Mouse (Mus musculus) intestine, embryonic 14.5 days (tissue): ENCODE data around the gene Daam1. TPM values are rescaled to one million over a fixed set of nuclear protein-coding genes. Genes with fewer than 3 reads are reported as not detected.

ENCODE experiments used
- ATAC-seq: fragments of 200-750 bp; cut with Nextera tagmentation; replicated peaks from 2 replicates; pipeline ENCODE4 v1.8.0; 2017; ENCODE audit warnings: low read depth, moderate number of reproducible peaks, moderate TSS enrichment, moderate library complexity; ENCODE audit not compliant: low FRiP score, low TSS enrichment
- DNase-seq: peaks from one replicate; pipeline ENCODE4 v3.0.0-alpha.2; 2018; ENCODE audit warnings: low spot score
- H3K27ac ChIP-seq: fragments of 300-500 bp; sonication (generic); 2 replicates; pipeline ENCODE4 v1.5.1; 2014; ENCODE audit warnings: low read depth, mild to moderate bottlenecking, control low read depth
- H3K27me3 ChIP-seq: fragments of 300-500 bp; sonication (generic); replicated peaks from 2 replicates; pipeline ENCODE4 v1.6.1; 2014; ENCODE audit warnings: low read length, control low read depth; ENCODE audit not compliant: control insufficient read depth, insufficient read depth
- H3K36me3 ChIP-seq: fragments of 300-500 bp; sonication (generic); 2 replicates; pipeline ENCODE4 v1.6.1; 2014; ENCODE audit warnings: low read length, control low read depth; ENCODE audit not compliant: control insufficient read depth, insufficient read depth
- H3K4me1 ChIP-seq: fragments of 300-500 bp; sonication (generic); replicated peaks from 2 replicates; pipeline ENCODE4 v1.6.1; 2014; ENCODE audit warnings: low read length, control low read depth, mixed read lengths; ENCODE audit not compliant: control insufficient read depth, insufficient read depth
- H3K4me2 ChIP-seq: fragments of 300-500 bp; sonication (generic); 2 replicates; pipeline ENCODE4 v1.6.1; 2014; ENCODE audit warnings: low read length
- H3K4me3 ChIP-seq: fragments of 300-500 bp; sonication (generic); 2 replicates; pipeline ENCODE4 v1.5.1; 2014; ENCODE audit warnings: low read depth, low read length, control low read depth, mixed read lengths
- H3K9ac ChIP-seq: fragments of 300-500 bp; sonication (generic); 2 replicates; pipeline ENCODE4 v1.6.1; 2014; ENCODE audit warnings: mild to moderate bottlenecking, low read length
- H3K9me3 ChIP-seq: fragments of 300-500 bp; sonication (generic); 2 replicates; pipeline ENCODE4 v1.6.1; 2016; ENCODE audit warnings: low read length, control low read depth; ENCODE audit not compliant: control insufficient read depth
- WGBS: fragments of 180-500 bp; shearing (Covaris S2); extraction: QIAGEN DNeasy Blood & Tissue Kit; methylation state at CpG from one replicate; pipeline ENCODE4 v1.1.7; 2014; 5-methylcytosine and 5-hydroxymethylcytosine counted together
- polyA plus RNA-seq: library from polyadenylated mRNA; unstranded; fragments of >200 nt; fragmentation: Nextera tagmentation; extraction: Ambion mirVana; gene quantifications from 2 replicates; pipeline ENCODE4 v1.2.1, GENCODE M21; 2014

Gene Daam1
- polyA plus RNA-seq, 1 experiment from 2014 or later: 15.6 TPM

GRCm38 (mm10) chr12:71796517-71796916 is 34.4 kb upstream of the Daam1 start:
- Histone ChIP-seq H3K27me3 (no peaks in the 10 kb centered on the region), H3K9me3 (no peaks in the 10 kb centered on the region), H3K36me3 (no peaks in the 10 kb centered on the region), H3K4me2 (peak overlapping the region; percentile 21; the same call in 1 of the 2 replicates), H3K27ac (0 out of 2 replicates have a peak overlapping the region, but pooled peaks have one; percentile 2), H3K4me3 (no peak overlapping the region), H3K4me1 (peaks cover 6% of the 10 kb centered on the region; the same call in 1 of the 2 replicates), H3K9ac (no peak overlapping the region)
- DNase-seq: no peak
- WGBS: 2% methylated on average over 7 of the region's 7 CpGs
- no peak for ATAC-seq

GRCm38 (mm10) chr12:71807306-71807705 is 23.6 kb upstream of the Daam1 start:
- Histone ChIP-seq H3K4me1 (peaks cover 14% of the 10 kb centered on the region; the same call in 1 of the 2 replicates), H3K4me2 (no peak overlapping the region), H3K27me3 (no peaks in the 10 kb centered on the region), H3K4me3 (no peak overlapping the region), H3K36me3 (no peaks in the 10 kb centered on the region), H3K9me3 (no peaks in the 10 kb centered on the region), H3K9ac (no peak overlapping the region), H3K27ac (no peak overlapping the region)
- DNase-seq (no peak), ATAC-seq (no peak)
- 58% methylated on average over 9 of the region's 9 CpGs for WGBS

- ATAC-seq (no peak), DNase-seq (peak; percentile 66)
- WGBS: 52% methylated on average over 9 of the region's 9 CpGs
- no peaks in the 10 kb centered on the region for H3K27me3 ChIP-seq
- peaks cover 14% of the 10 kb centered on the region; the same call in 1 of the 2 replicates for H3K4me1 ChIP-seq
- H3K4me3 ChIP-seq: no peak overlapping the region
- no peak overlapping the region for H3K4me2 ChIP-seq
- H3K9ac ChIP-seq: no peak overlapping the region
- peak overlapping the region; percentile 73 for H3K27ac ChIP-seq
- H3K36me3 ChIP-seq: no peaks in the 10 kb centered on the region
- no peaks in the 10 kb centered on the region for H3K9me3 ChIP-seq
Measured at GRCm38 (mm10) chr12:71808631-71809030, 22.2 kb upstream of the Daam1 start.

- WGBS: 95% methylated on average over 3 of the region's 3 CpGs
- H3K27ac ChIP-seq: no peak overlapping the region
- ATAC-seq: no peak
- no peaks in the 10 kb centered on the region for H3K36me3 ChIP-seq
- H3K9ac ChIP-seq: no peak overlapping the region
- no peaks in the 10 kb centered on the region for H3K27me3 ChIP-seq
- H3K4me3 ChIP-seq: no peak overlapping the region
- no peak overlapping the region for H3K4me2 ChIP-seq
- DNase-seq: no peak
- H3K9me3 ChIP-seq: no peaks in the 10 kb centered on the region
- H3K4me1 ChIP-seq: peaks cover 14% of the 10 kb centered on the region; the same call in 1 of the 2 replicates
Measured at GRCm38 (mm10) chr12:71809550-71809949, 21.3 kb upstream of the Daam1 start.

- H3K4me3 ChIP-seq: no peak overlapping the region
- no peaks in the 10 kb centered on the region for H3K36me3 ChIP-seq
- DNase-seq (no peak), ATAC-seq (no peak)
- no peak overlapping the region for H3K9ac ChIP-seq
- H3K9me3 ChIP-seq: no peaks in the 10 kb centered on the region
- H3K27me3 ChIP-seq: no peaks in the 10 kb centered on the region
- H3K4me1 ChIP-seq: peaks cover 11% of the 10 kb centered on the region; the same call in 1 of the 2 replicates
- H3K27ac ChIP-seq: no peak overlapping the region
- WGBS: 69% methylated on average over 14 of the region's 14 CpGs
- no peak overlapping the region for H3K4me2 ChIP-seq
Measured at GRCm38 (mm10) chr12:71812567-71812966, 18.3 kb upstream of the Daam1 start.

GRCm38 (mm10) chr12:71813251-71813650 is 17.6 kb upstream of the Daam1 start:
- Histone ChIP-seq H3K27ac (no peak overlapping the region), H3K9ac (no peak overlapping the region), H3K4me3 (no peak overlapping the region), H3K36me3 (no peaks in the 10 kb centered on the region), H3K4me2 (no peak overlapping the region), H3K27me3 (no peaks in the 10 kb centered on the region), H3K4me1 (peaks cover 6% of the 10 kb centered on the region; the same call in 1 of the 2 replicates), H3K9me3 (no peaks in the 10 kb centered on the region)
- no peak for ATAC-seq
- 88% methylated on average over 9 of the region's 9 CpGs for WGBS
- DNase-seq: no peak

- DNase-seq (no peak), ATAC-seq (no peak)
- 22% methylated on average over 7 of the region's 7 CpGs for whole genome bisulfite sequencing
- no peak overlapping the region for H3K27ac ChIP-seq
- H3K9me3 ChIP-seq: no peaks in the 10 kb centered on the region
- no peaks in the 10 kb centered on the region for H3K36me3 ChIP-seq
- no peak overlapping the region for H3K4me2 ChIP-seq
- H3K27me3 ChIP-seq: no peaks in the 10 kb centered on the region
- H3K9ac ChIP-seq: no peak overlapping the region
- no peak overlapping the region for H3K4me3 ChIP-seq
- 0 out of 2 replicates have a peak, but pooled peaks cover 2% of the 10 kb centered on the region for H3K4me1 ChIP-seq
Measured at GRCm38 (mm10) chr12:71813761-71814160, 17.1 kb upstream of the Daam1 start.

- WGBS: 76% methylated on average over 5 of the region's 5 CpGs
- H3K9ac ChIP-seq: no peak overlapping the region
- no peak for DNase-seq
- no peaks in the 10 kb centered on the region for H3K36me3 ChIP-seq
- H3K9me3 ChIP-seq: no peaks in the 10 kb centered on the region
- no peak for ATAC-seq
- H3K27ac ChIP-seq: no peak overlapping the region
- H3K27me3 ChIP-seq: no peaks in the 10 kb centered on the region
- H3K4me2 ChIP-seq: no peak overlapping the region
- 0 out of 2 replicates have a peak, but pooled peaks cover 2% of the 10 kb centered on the region for H3K4me1 ChIP-seq
- H3K4me3 ChIP-seq: no peak overlapping the region
Measured at GRCm38 (mm10) chr12:71820094-71820493, 10.8 kb upstream of the Daam1 start.

GRCm38 (mm10) chr12:71821272-71821671 is 9.6 kb upstream of the Daam1 start:
- Histone ChIP-seq H3K9me3 (no peaks in the 10 kb centered on the region), H3K36me3 (no peaks in the 10 kb centered on the region), H3K9ac (no peak overlapping the region), H3K27me3 (no peaks in the 10 kb centered on the region), H3K4me2 (no peak overlapping the region), H3K4me1 (0 out of 2 replicates have a peak, but pooled peaks cover 2% of the 10 kb centered on the region), H3K4me3 (no peak overlapping the region), H3K27ac (no peak overlapping the region)
- 91% methylated on average over 5 of the region's 5 CpGs for WGBS
- DNase-seq (no peak), ATAC-seq (no peak)
